Mouse (Mus musculus): ENCODE measurements around the gene Dlx2.

Gene Dlx2

GRCm38 (mm10) chr2:71511209-71511608, 35.3 kb downstream of the Dlx2 start:
- no peak for DNase-seq

- DNase-seq = no peak
Observed at GRCm38 (mm10) chr2:71504852-71505251, 41.7 kb downstream of the Dlx2 start.

GRCm38 (mm10) chr2:71499276-71500230, 47.0 kb downstream of the Dlx2 start:
- no peak for DNase-seq

GRCm38 (mm10) chr2:71497175-71497574, 49.4 kb downstream of the Dlx2 start:
- no peak for DNase-seq

- no peak for DNase-seq
Observed at GRCm38 (mm10) chr2:71494971-71495370, 51.6 kb downstream of the Dlx2 start.

- no peak for DNase-seq
Observed at GRCm38 (mm10) chr2:71494503-71494902, 52.1 kb downstream of the Dlx2 start.
